Mouse (Mus musculus): ENCODE measurements around the gene Epgn. TPM values are rescaled to one million over a fixed set of nuclear protein-coding genes. Genes with fewer than 3 reads are reported as not detected.

The Epgn gene
- polyA plus RNA-seq, 1 experiment from 2014 or later, result not detected

GRCm38 (mm10) chr5:91030629-91031028, 3.4 kb downstream of the Epgn start:
- no peak overlapping the region for H3K9ac ChIP-seq (replicated peaks; ENCODE audit: low read depth, low read length)
- WGBS, result 85% methylated on average over 2 of the region's 2 CpGs
- no peak for ATAC-seq (ENCODE audit: insufficient number of reproducible peaks, insufficient read depth, low FRiP score, low read depth)

GRCm38 (mm10) chr5:91035341-91035740, 8.1 kb downstream of the Epgn start:
- ATAC-seq (ENCODE audit: insufficient number of reproducible peaks, insufficient read depth, low FRiP score, low read depth), result no peak
- no peaks in the 10 kb centered on the region for H3K36me3 ChIP-seq (ENCODE audit: control insufficient read depth, insufficient read depth, low read length)
- no peak overlapping the region for H3K4me2 ChIP-seq (replicated peaks; ENCODE audit: low read depth, low read length)
- H3K4me3 ChIP-seq (ENCODE audit: low read depth, low read length), result no peak overlapping the region
- no peaks in the 10 kb centered on the region for H3K4me1 ChIP-seq (ENCODE audit: control insufficient read depth, insufficient read depth, low read length)
- no peak overlapping the region for H3K9ac ChIP-seq (replicated peaks; ENCODE audit: low read depth, low read length)
- H3K27ac ChIP-seq (ENCODE audit: low read length), result no peak overlapping the region
- 80% methylated on average over 2 of the region's 2 CpGs for WGBS
- H3K27me3 ChIP-seq (ENCODE audit: control insufficient read depth, insufficient read depth, low read length), result no peaks in the 10 kb centered on the region
- no peaks in the 10 kb centered on the region for H3K9me3 ChIP-seq (ENCODE audit: control insufficient read depth, low read depth, low read length)

More at GRCm38 (mm10) chr5:91030629-91031028, 3.4 kb downstream of the Epgn start:
- Histone ChIP-seq H3K36me3 (ENCODE audit: control insufficient read depth, insufficient read depth, low read length) (no peaks in the 10 kb centered on the region), H3K4me3 (ENCODE audit: low read depth, low read length) (no peak overlapping the region), H3K4me2 (replicated peaks; ENCODE audit: low read depth, low read length) (no peak overlapping the region), H3K27me3 (ENCODE audit: control insufficient read depth, insufficient read depth, low read length) (no peaks in the 10 kb centered on the region), H3K27ac (ENCODE audit: low read length) (no peak overlapping the region), H3K9me3 (ENCODE audit: control insufficient read depth, low read depth, low read length) (no peaks in the 10 kb centered on the region), H3K4me1 (ENCODE audit: control insufficient read depth, insufficient read depth, low read length) (no peaks in the 10 kb centered on the region)

- no peaks in the 10 kb centered on the region for H3K4me1 ChIP-seq (ENCODE audit: control insufficient read depth, insufficient read depth, low read length)
- H3K36me3 ChIP-seq (ENCODE audit: control insufficient read depth, insufficient read depth, low read length), result no peaks in the 10 kb centered on the region
- ATAC-seq (ENCODE audit: insufficient number of reproducible peaks, insufficient read depth, low FRiP score, low read depth), result no peak
- H3K4me2 ChIP-seq (replicated peaks; ENCODE audit: low read depth, low read length), result no peak overlapping the region
- H3K9me3 ChIP-seq (ENCODE audit: control insufficient read depth, low read depth, low read length), result no peaks in the 10 kb centered on the region
- H3K4me3 ChIP-seq (ENCODE audit: low read depth, low read length), result no peak overlapping the region
- 84% methylated on average over 4 of the region's 4 CpGs for WGBS
- no peak overlapping the region for H3K9ac ChIP-seq (replicated peaks; ENCODE audit: low read depth, low read length)
- H3K27ac ChIP-seq (ENCODE audit: low read length), result no peak overlapping the region
- no peaks in the 10 kb centered on the region for H3K27me3 ChIP-seq (ENCODE audit: control insufficient read depth, insufficient read depth, low read length)
These were observed 9.4 kb downstream of the Epgn start for GRCm38 (mm10) chr5:91036628-91037027.

- no peaks in the 10 kb centered on the region for H3K4me1 ChIP-seq (ENCODE audit: control insufficient read depth, insufficient read depth, low read length)
- H3K4me2 ChIP-seq (replicated peaks; ENCODE audit: low read depth, low read length), result no peak overlapping the region
- no peaks in the 10 kb centered on the region for H3K9me3 ChIP-seq (ENCODE audit: control insufficient read depth, low read depth, low read length)
- H3K9ac ChIP-seq (replicated peaks; ENCODE audit: low read depth, low read length), result no peak overlapping the region
- no peak overlapping the region for H3K27ac ChIP-seq (ENCODE audit: low read length)
- no peak for ATAC-seq (ENCODE audit: insufficient number of reproducible peaks, insufficient read depth, low FRiP score, low read depth)
- no peaks in the 10 kb centered on the region for H3K27me3 ChIP-seq (ENCODE audit: control insufficient read depth, insufficient read depth, low read length)
- H3K4me3 ChIP-seq (ENCODE audit: low read depth, low read length), result no peak overlapping the region
- no peaks in the 10 kb centered on the region for H3K36me3 ChIP-seq (ENCODE audit: control insufficient read depth, insufficient read depth, low read length)
- WGBS, result 75% methylated on average over 2 of the region's 2 CpGs
These were observed 10.5 kb downstream of the Epgn start for GRCm38 (mm10) chr5:91037756-91038155.

GRCm38 (mm10) chr5:91038547-91038946, 11.3 kb downstream of the Epgn start:
- 11% methylated on average over 2 of the region's 2 CpGs for WGBS
- peak; percentile 93 for ATAC-seq (ENCODE audit: insufficient number of reproducible peaks, insufficient read depth, low FRiP score, low read depth)
- H3K4me3 ChIP-seq (ENCODE audit: low read depth, low read length), result no peak overlapping the region
- H3K4me2 ChIP-seq (replicated peaks; ENCODE audit: low read depth, low read length), result no peak overlapping the region
- no peak overlapping the region for H3K9ac ChIP-seq (replicated peaks; ENCODE audit: low read depth, low read length)
- no peaks in the 10 kb centered on the region for H3K4me1 ChIP-seq (ENCODE audit: control insufficient read depth, insufficient read depth, low read length)
- no peak overlapping the region for H3K27ac ChIP-seq (ENCODE audit: low read length)
- no peaks in the 10 kb centered on the region for H3K9me3 ChIP-seq (ENCODE audit: control insufficient read depth, low read depth, low read length)
- no peaks in the 10 kb centered on the region for H3K36me3 ChIP-seq (ENCODE audit: control insufficient read depth, insufficient read depth, low read length)
- H3K27me3 ChIP-seq (ENCODE audit: control insufficient read depth, insufficient read depth, low read length), result no peaks in the 10 kb centered on the region

GRCm38 (mm10) chr5:91038963-91039362, 11.7 kb downstream of the Epgn start:
- H3K27ac ChIP-seq (ENCODE audit: low read length), result no peak overlapping the region
- no peak overlapping the region for H3K4me3 ChIP-seq (ENCODE audit: low read depth, low read length)
- H3K4me2 ChIP-seq (replicated peaks; ENCODE audit: low read depth, low read length), result no peak overlapping the region
- H3K9me3 ChIP-seq (ENCODE audit: control insufficient read depth, low read depth, low read length), result no peaks in the 10 kb centered on the region
- 69% methylated on average over 2 of the region's 2 CpGs for WGBS
- H3K27me3 ChIP-seq (ENCODE audit: control insufficient read depth, insufficient read depth, low read length), result no peaks in the 10 kb centered on the region
- no peaks in the 10 kb centered on the region for H3K36me3 ChIP-seq (ENCODE audit: control insufficient read depth, insufficient read depth, low read length)
- no peak overlapping the region for H3K9ac ChIP-seq (replicated peaks; ENCODE audit: low read depth, low read length)
- no peaks in the 10 kb centered on the region for H3K4me1 ChIP-seq (ENCODE audit: control insufficient read depth, insufficient read depth, low read length)
- peak; percentile 33 for ATAC-seq (ENCODE audit: insufficient number of reproducible peaks, insufficient read depth, low FRiP score, low read depth)

- Histone ChIP-seq H3K9me3 (ENCODE audit: control insufficient read depth, low read depth, low read length) (no peaks in the 10 kb centered on the region), H3K4me2 (replicated peaks; ENCODE audit: low read depth, low read length) (no peak overlapping the region)
- ATAC-seq (ENCODE audit: insufficient number of reproducible peaks, insufficient read depth, low FRiP score, low read depth), result no peak
These were observed 20.7 kb downstream of the Epgn start for GRCm38 (mm10) chr5:91047987-91048386.

GRCm38 (mm10) chr5:91048397-91048796, 21.1 kb downstream of the Epgn start:
- WGBS, result 67% methylated on average over 8 of the region's 8 CpGs

More at GRCm38 (mm10) chr5:91047987-91048386, 20.7 kb downstream of the Epgn start:
- 38% methylated on average over 6 of the region's 6 CpGs for WGBS
- Histone ChIP-seq H3K36me3 (ENCODE audit: control insufficient read depth, insufficient read depth, low read length) (no peaks in the 10 kb centered on the region), H3K27me3 (ENCODE audit: control insufficient read depth, insufficient read depth, low read length) (no peaks in the 10 kb centered on the region), H3K27ac (ENCODE audit: low read length) (no peak overlapping the region), H3K9ac (replicated peaks; ENCODE audit: low read depth, low read length) (no peak overlapping the region), H3K4me1 (ENCODE audit: control insufficient read depth, insufficient read depth, low read length) (no peaks in the 10 kb centered on the region), H3K4me3 (ENCODE audit: low read depth, low read length) (no peak overlapping the region)

GRCm38 (mm10) chr5:91072340-91072739, 45.1 kb downstream of the Epgn start:
- 0 out of 2 replicates have a peak, but pooled peaks cover 3% of the 10 kb centered on the region for H3K27me3 ChIP-seq (ENCODE audit: control insufficient read depth, insufficient read depth, low read length)
- WGBS, result 60% methylated on average over 4 of the region's 4 CpGs
- no peak overlapping the region for H3K4me2 ChIP-seq (replicated peaks; ENCODE audit: low read depth, low read length)
- H3K27ac ChIP-seq (ENCODE audit: low read length), result no peak overlapping the region
- ATAC-seq (ENCODE audit: insufficient number of reproducible peaks, insufficient read depth, low FRiP score, low read depth), result no peak
- H3K9me3 ChIP-seq (ENCODE audit: control insufficient read depth, low read depth, low read length), result no peaks in the 10 kb centered on the region
- no peaks in the 10 kb centered on the region for H3K36me3 ChIP-seq (ENCODE audit: control insufficient read depth, insufficient read depth, low read length)
- H3K9ac ChIP-seq (replicated peaks; ENCODE audit: low read depth, low read length), result no peak overlapping the region
- H3K4me1 ChIP-seq (ENCODE audit: control insufficient read depth, insufficient read depth, low read length), result no peaks in the 10 kb centered on the region
- no peak overlapping the region for H3K4me3 ChIP-seq (ENCODE audit: low read depth, low read length)

More at GRCm38 (mm10) chr5:91048397-91048796, 21.1 kb downstream of the Epgn start:
- Histone ChIP-seq H3K4me3 (ENCODE audit: low read depth, low read length) (no peak overlapping the region), H3K4me2 (replicated peaks; ENCODE audit: low read depth, low read length) (no peak overlapping the region), H3K27me3 (ENCODE audit: control insufficient read depth, insufficient read depth, low read length) (no peaks in the 10 kb centered on the region), H3K9ac (replicated peaks; ENCODE audit: low read depth, low read length) (no peak overlapping the region), H3K27ac (ENCODE audit: low read length) (no peak overlapping the region), H3K9me3 (ENCODE audit: control insufficient read depth, low read depth, low read length) (no peaks in the 10 kb centered on the region), H3K4me1 (ENCODE audit: control insufficient read depth, insufficient read depth, low read length) (no peaks in the 10 kb centered on the region), H3K36me3 (ENCODE audit: control insufficient read depth, insufficient read depth, low read length) (no peaks in the 10 kb centered on the region)
- no peak for ATAC-seq (ENCODE audit: insufficient number of reproducible peaks, insufficient read depth, low FRiP score, low read depth)
